Mouse (Mus musculus): ENCODE results near the gene Txnip. TPM values are rescaled to one million over a fixed set of nuclear protein-coding genes. Genes with fewer than 3 reads are reported as not detected.

Gene Txnip
- polyA plus RNA-seq, 1 experiment from 2014 or later: 179 TPM

DNA sequence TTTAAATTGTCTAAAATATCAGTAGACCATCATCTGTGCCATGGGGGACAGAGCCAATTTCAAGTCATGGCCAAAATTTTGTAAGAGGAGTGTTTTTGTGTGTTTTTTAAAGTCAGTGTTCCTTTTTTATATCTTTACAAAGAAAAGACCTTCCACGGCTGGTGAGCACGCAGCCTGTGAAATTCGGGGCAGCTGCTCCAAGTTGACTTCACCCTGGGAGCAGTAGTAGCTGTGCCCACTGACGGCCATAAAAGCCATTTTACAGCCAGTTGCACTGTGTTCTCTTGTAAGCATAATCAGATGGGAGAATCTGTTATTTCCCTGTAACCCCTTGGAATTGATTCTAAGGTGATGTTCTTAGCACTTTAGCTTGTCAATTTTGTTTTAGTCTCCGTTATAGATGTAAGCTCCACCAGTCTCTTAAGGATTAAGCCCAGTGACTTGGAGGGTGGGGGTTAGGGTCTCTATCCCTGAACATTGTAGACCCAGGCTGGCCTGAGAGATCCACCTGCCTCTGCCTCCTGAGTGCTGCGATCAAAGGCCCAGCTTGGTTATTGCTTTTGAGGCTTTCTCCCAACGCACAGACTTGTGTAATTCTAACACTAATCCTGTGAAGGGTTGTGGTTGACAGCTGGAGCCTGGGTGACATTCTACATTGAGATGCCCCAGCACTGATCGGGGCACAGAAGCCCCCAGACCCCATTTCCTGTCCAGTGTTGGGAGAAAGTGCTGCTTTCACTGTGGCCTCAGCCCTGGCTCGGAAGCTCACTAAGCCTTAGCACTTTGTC is 3.3 kb downstream of the Txnip start:
- H3K4me3 ChIP-seq (replicated peaks): peak overlapping the region; percentile 78
- WGBS: 81% methylated on average over 9 of the region's 9 CpGs
- peaks cover 50% of the 10 kb centered on the region for H3K4me1 ChIP-seq
- peaks cover 21% of the 10 kb centered on the region for H3K36me3 ChIP-seq
- no peak overlapping the region for H3K9ac ChIP-seq
- peak overlapping the region; percentile 39 for H3K27ac ChIP-seq (replicated peaks)
- H3K4me2 ChIP-seq (replicated peaks): peak overlapping the region; percentile 73
- H3K9me3 ChIP-seq (replicated peaks): no peaks in the 10 kb centered on the region
- no peak for ATAC-seq (ENCODE audit: insufficient number of reproducible peaks, low FRiP score, low TSS enrichment, low read depth)
- no peaks in the 10 kb centered on the region for H3K27me3 ChIP-seq

GRCm38 (mm10) chr3:96561946-96562681 is 4.4 kb downstream of the Txnip start:
- ATAC-seq (ENCODE audit: insufficient number of reproducible peaks, low FRiP score, low TSS enrichment, low read depth): no peak
- Histone ChIP-seq H3K4me1 (peaks cover 41% of the 10 kb centered on the region), H3K36me3 (peaks cover 21% of the 10 kb centered on the region), H3K4me2 (replicated peaks) (peak overlapping the region; percentile 15), H3K9ac (0 out of 2 replicates have a peak overlapping the region, but pooled peaks have one; percentile 2), H3K27me3 (no peaks in the 10 kb centered on the region), H3K9me3 (replicated peaks) (no peaks in the 10 kb centered on the region), H3K27ac (replicated peaks) (peak overlapping the region; percentile 63), H3K4me3 (replicated peaks) (no peak overlapping the region)
- WGBS: 44% methylated on average over 10 of the region's 10 CpGs

DNA sequence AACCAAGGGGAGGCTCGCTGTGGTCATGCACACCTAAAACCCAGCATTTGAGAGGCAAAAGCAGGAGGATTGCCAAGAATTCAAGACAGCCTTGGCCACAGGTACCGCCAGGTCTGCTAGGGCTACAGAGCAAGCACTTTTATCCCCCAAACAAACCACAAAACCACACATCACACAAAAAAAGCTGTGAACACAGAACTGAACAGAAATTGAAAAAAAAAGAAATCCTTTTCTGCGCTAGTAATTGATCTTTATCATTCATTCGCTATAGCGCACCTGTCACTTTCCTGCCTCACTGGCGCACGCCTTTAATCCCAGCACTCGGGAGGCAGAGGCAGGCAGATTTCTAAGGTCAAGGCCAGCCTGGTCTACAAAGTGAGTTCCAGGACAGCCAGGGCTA is 5.5 kb downstream of the Txnip start:
- H3K27ac ChIP-seq (replicated peaks): 0 out of 2 replicates have a peak overlapping the region, but pooled peaks have one; percentile 11
- peaks cover 21% of the 10 kb centered on the region for H3K36me3 ChIP-seq
- H3K9ac ChIP-seq: no peak overlapping the region
- peaks cover 41% of the 10 kb centered on the region for H3K4me1 ChIP-seq
- WGBS: 89% methylated on average over 8 of the region's 8 CpGs
- no peak overlapping the region for H3K4me2 ChIP-seq (replicated peaks)
- no peaks in the 10 kb centered on the region for H3K9me3 ChIP-seq (replicated peaks)
- no peak for ATAC-seq (ENCODE audit: insufficient number of reproducible peaks, low FRiP score, low TSS enrichment, low read depth)
- no peaks in the 10 kb centered on the region for H3K27me3 ChIP-seq
- no peak overlapping the region for H3K4me3 ChIP-seq (replicated peaks)

DNA sequence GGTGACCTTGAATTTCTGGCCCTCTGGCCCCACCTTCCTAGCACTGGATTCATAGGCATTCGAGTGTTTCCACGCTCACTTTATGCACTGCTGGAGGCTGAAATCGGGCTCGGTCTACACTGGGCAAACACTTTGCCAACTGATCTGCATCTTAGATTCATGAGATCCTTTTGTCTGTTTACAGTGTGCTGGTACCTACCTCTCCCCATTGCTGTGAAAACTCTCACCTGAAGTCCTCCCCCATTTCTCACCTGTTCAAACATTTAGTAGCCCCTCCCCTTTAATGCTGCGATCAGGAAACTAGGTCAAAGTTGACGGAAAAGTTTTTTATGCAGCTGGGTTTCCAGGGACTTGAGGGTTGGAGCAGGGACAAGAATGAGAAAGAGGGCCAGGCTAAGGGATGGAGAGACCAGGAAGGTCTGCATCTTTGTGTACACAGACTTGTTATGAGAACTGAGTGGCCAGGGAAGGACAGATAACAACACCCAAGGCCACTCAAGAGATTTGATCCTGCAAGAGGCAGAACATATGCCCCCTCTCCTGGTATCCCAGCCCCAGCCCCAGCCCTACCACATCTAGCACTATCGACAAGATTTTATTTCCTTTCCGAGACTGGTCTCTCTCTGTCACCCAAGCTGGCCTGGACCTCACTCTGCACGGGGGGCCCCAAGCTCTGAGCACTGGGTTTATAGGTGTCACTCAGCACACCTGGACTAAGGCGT is 6.3 kb downstream of the Txnip start:
- H3K9ac ChIP-seq: no peak overlapping the region
- H3K27ac ChIP-seq (replicated peaks): peak overlapping the region; percentile 48; the same call in 1 of the 2 replicates
- no peak overlapping the region for H3K4me3 ChIP-seq (replicated peaks)
- no peaks in the 10 kb centered on the region for H3K27me3 ChIP-seq
- H3K9me3 ChIP-seq (replicated peaks): no peaks in the 10 kb centered on the region
- H3K4me2 ChIP-seq (replicated peaks): no peak overlapping the region
- peaks cover 41% of the 10 kb centered on the region for H3K4me1 ChIP-seq
- peak; percentile 30; the same call in 1 of the 2 replicates for ATAC-seq (ENCODE audit: insufficient number of reproducible peaks, low FRiP score, low TSS enrichment, low read depth)
- 57% methylated on average over 10 of the region's 10 CpGs for WGBS
- peaks cover 21% of the 10 kb centered on the region for H3K36me3 ChIP-seq

GRCm38 (mm10) chr3:96564633-96565032 is 6.9 kb downstream of the Txnip start:
- Histone ChIP-seq H3K4me1 (peaks cover 36% of the 10 kb centered on the region), H3K36me3 (peaks cover 19% of the 10 kb centered on the region), H3K9me3 (replicated peaks) (no peaks in the 10 kb centered on the region), H3K27ac (replicated peaks) (peak overlapping the region; percentile 48; the same call in 1 of the 2 replicates), H3K27me3 (no peaks in the 10 kb centered on the region), H3K4me2 (replicated peaks) (no peak overlapping the region), H3K9ac (no peak overlapping the region), H3K4me3 (replicated peaks) (no peak overlapping the region)
- WGBS: 37% methylated on average over 7 of the region's 7 CpGs
- no peak for ATAC-seq (ENCODE audit: insufficient number of reproducible peaks, low FRiP score, low TSS enrichment, low read depth)

- no peak overlapping the region for H3K27ac ChIP-seq (replicated peaks)
- no peak overlapping the region for H3K9ac ChIP-seq
- no peak overlapping the region for H3K4me3 ChIP-seq (replicated peaks)
- H3K27me3 ChIP-seq: no peaks in the 10 kb centered on the region
- no peak overlapping the region for H3K4me2 ChIP-seq (replicated peaks)
- no peaks in the 10 kb centered on the region for H3K9me3 ChIP-seq (replicated peaks)
- 85% methylated on average over 3 of the region's 3 CpGs for WGBS
- H3K36me3 ChIP-seq: peaks cover 14% of the 10 kb centered on the region
- ATAC-seq (ENCODE audit: insufficient number of reproducible peaks, low FRiP score, low TSS enrichment, low read depth): no peak
- H3K4me1 ChIP-seq: peaks cover 31% of the 10 kb centered on the region
These were observed 7.3 kb downstream of the Txnip start for GRCm38 (mm10) chr3:96565105-96565504.

- WGBS: 80% methylated on average over 8 of the region's 8 CpGs
- Histone ChIP-seq H3K27me3 (no peaks in the 10 kb centered on the region), H3K4me3 (replicated peaks) (no peak overlapping the region), H3K36me3 (no peaks in the 10 kb centered on the region), H3K9ac (no peak overlapping the region), H3K9me3 (replicated peaks) (no peaks in the 10 kb centered on the region), H3K27ac (replicated peaks) (no peak overlapping the region), H3K4me2 (replicated peaks) (no peak overlapping the region), H3K4me1 (peaks cover 15% of the 10 kb centered on the region; the same call in 1 of the 2 replicates)
- no peak for ATAC-seq (ENCODE audit: insufficient number of reproducible peaks, low FRiP score, low TSS enrichment, low read depth)
These were observed 9.1 kb downstream of the Txnip start for GRCm38 (mm10) chr3:96566661-96567450.

DNA sequence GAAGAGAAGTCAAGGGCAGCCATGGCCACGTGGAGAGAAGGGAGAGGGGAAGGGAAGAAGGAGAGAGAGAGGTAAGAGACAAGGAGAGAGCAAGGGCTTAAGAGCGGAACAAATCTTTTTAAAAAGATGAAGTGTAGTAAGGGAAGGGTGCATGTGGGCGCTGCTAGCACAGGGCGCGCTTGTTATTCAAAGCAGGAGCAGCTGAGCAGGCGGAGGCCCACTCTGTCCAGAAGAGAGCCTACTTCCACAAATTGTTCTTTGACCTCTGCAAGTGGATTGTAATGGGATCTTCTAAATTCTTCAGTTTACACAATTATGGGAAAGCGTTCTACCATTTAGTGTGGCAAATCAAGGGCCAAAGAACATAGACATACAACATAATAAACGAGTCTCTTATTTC is 10.8 kb downstream of the Txnip start:
- no peaks in the 10 kb centered on the region for H3K36me3 ChIP-seq
- no peak for ATAC-seq (ENCODE audit: insufficient number of reproducible peaks, low FRiP score, low TSS enrichment, low read depth)
- H3K27me3 ChIP-seq: no peaks in the 10 kb centered on the region
- no peak overlapping the region for H3K4me3 ChIP-seq (replicated peaks)
- H3K9ac ChIP-seq: no peak overlapping the region
- H3K9me3 ChIP-seq (replicated peaks): no peaks in the 10 kb centered on the region
- H3K4me2 ChIP-seq (replicated peaks): no peak overlapping the region
- H3K27ac ChIP-seq (replicated peaks): peak overlapping the region; percentile 34; the same call in 1 of the 2 replicates
- WGBS: 68% methylated on average over 8 of the region's 8 CpGs
- peaks cover 9% of the 10 kb centered on the region; the same call in 1 of the 2 replicates for H3K4me1 ChIP-seq

GRCm38 (mm10) chr3:96569506-96569905 is 11.7 kb downstream of the Txnip start:
- Histone ChIP-seq H3K9ac (no peak overlapping the region), H3K4me1 (no peaks in the 10 kb centered on the region; the same call in 1 of the 2 replicates), H3K27ac (replicated peaks) (no peak overlapping the region), H3K27me3 (no peaks in the 10 kb centered on the region), H3K4me3 (replicated peaks) (no peak overlapping the region), H3K9me3 (replicated peaks) (no peaks in the 10 kb centered on the region), H3K36me3 (no peaks in the 10 kb centered on the region), H3K4me2 (replicated peaks) (no peak overlapping the region)
- ATAC-seq (ENCODE audit: insufficient number of reproducible peaks, low FRiP score, low TSS enrichment, low read depth): no peak
- 90% methylated on average over 13 of the region's 13 CpGs for WGBS

GRCm38 (mm10) chr3:96569966-96570605 is 12.3 kb downstream of the Txnip start:
- H3K4me1 ChIP-seq: no peaks in the 10 kb centered on the region; the same call in 1 of the 2 replicates
- H3K9me3 ChIP-seq (replicated peaks): no peaks in the 10 kb centered on the region
- H3K4me3 ChIP-seq (replicated peaks): no peak overlapping the region
- no peak overlapping the region for H3K4me2 ChIP-seq (replicated peaks)
- no peak for ATAC-seq (ENCODE audit: insufficient number of reproducible peaks, low FRiP score, low TSS enrichment, low read depth)
- no peaks in the 10 kb centered on the region for H3K27me3 ChIP-seq
- no peaks in the 10 kb centered on the region for H3K36me3 ChIP-seq
- no peak overlapping the region for H3K27ac ChIP-seq (replicated peaks)
- WGBS: 86% methylated on average over 11 of the region's 11 CpGs
- no peak overlapping the region for H3K9ac ChIP-seq
